Mouse (Mus musculus): ENCODE data around the gene Slc52a3. TPM values are rescaled to one million over a fixed set of nuclear protein-coding genes. Genes with fewer than 3 reads are reported as not detected.

Gene Slc52a3
- polyA plus RNA-seq, 1 experiment from 2014 or later: 1.5 TPM

DNA sequence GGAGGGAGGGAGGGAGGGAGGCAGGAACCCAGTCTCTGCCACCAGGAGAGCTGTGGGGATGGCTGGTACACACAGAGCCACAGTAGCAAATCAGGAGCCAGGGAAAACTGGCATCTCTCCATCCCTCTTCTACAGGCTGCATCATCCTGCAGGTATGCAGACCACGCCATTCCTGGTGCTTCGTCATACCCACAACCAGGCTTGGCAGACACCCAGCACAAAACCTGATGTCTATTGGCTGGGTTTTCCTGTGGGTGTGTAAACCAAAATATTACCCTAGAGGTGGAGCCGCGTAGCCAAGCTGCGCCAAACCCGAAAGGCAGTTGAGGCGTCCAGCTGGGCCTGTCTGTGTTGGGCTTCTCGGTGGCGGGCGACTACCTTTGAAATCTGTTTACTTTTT is 33.8 kb upstream of the Slc52a3 start:
- no peak overlapping the region for H3K27ac ChIP-seq (ENCODE audit: low read length)
- no peaks in the 10 kb centered on the region for H3K27me3 ChIP-seq (replicated peaks; ENCODE audit: control insufficient read depth, insufficient read depth, low read length)
- WGBS: 37% methylated on average over 10 of the region's 10 CpGs
- no peak overlapping the region for H3K4me3 ChIP-seq (replicated peaks; ENCODE audit: low read length)
- no peaks in the 10 kb centered on the region for H3K36me3 ChIP-seq (ENCODE audit: control insufficient read depth, insufficient read depth)
- H3K4me1 ChIP-seq (replicated peaks; ENCODE audit: control insufficient read depth, insufficient read depth, low read length): peaks cover 31% of the 10 kb centered on the region
- no peaks in the 10 kb centered on the region for H3K9me3 ChIP-seq (ENCODE audit: control insufficient read depth, low read length)
- no peak overlapping the region for H3K9ac ChIP-seq (replicated peaks; ENCODE audit: low read depth, low read length)
- peak; percentile 62 for ATAC-seq
- H3K4me2 ChIP-seq (ENCODE audit: low read length): no peak overlapping the region

DNA sequence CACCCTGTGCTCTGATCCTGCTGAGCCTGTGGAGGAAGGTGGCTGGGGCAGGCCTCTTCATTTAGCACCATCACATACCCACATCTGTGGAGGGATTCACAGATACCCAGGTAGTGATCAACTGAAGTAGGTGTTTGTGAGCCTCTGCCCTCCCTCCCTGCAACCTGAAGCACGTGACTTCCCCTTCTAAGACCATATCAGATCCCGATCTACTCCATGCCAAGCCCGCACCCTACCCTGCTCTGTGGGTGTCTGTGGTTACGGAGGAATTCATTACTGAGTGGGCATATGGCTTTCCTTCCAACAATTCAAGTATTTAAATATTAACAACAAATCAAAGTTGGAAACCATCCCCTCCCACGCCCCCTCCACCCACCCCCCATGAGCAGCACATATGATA is 33.0 kb upstream of the Slc52a3 start:
- 80% methylated on average over 5 of the region's 5 CpGs for WGBS
- Histone ChIP-seq H3K27me3 (replicated peaks; ENCODE audit: control insufficient read depth, insufficient read depth, low read length) (no peaks in the 10 kb centered on the region), H3K4me2 (ENCODE audit: low read length) (no peak overlapping the region), H3K27ac (ENCODE audit: low read length) (no peak overlapping the region), H3K9me3 (ENCODE audit: control insufficient read depth, low read length) (no peaks in the 10 kb centered on the region), H3K4me1 (replicated peaks; ENCODE audit: control insufficient read depth, insufficient read depth, low read length) (peaks cover 40% of the 10 kb centered on the region), H3K9ac (replicated peaks; ENCODE audit: low read depth, low read length) (no peak overlapping the region), H3K36me3 (ENCODE audit: control insufficient read depth, insufficient read depth) (no peaks in the 10 kb centered on the region), H3K4me3 (replicated peaks; ENCODE audit: low read length) (no peak overlapping the region)
- no peak for ATAC-seq

DNA sequence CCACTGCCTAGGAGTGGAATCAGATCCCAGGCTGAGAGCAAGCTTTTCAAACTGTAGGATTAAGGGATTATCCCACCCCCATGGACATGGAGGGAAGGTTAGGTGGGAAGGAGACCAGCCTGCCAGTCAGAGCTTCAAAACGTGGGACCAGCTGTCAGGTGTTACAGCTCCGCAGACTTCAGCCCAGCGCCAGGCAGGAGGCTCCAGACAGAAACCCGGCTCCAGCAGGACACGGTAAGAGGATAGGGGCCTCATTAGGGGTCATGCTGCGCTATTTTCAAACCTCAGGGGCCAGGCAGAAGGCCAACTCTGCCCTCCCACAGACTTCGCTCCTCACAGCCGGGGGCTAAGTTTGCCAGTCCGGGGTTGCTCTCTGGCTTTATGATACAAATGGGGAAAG is 32.3 kb upstream of the Slc52a3 start:
- H3K9ac ChIP-seq (replicated peaks; ENCODE audit: low read depth, low read length): no peak overlapping the region
- no peak overlapping the region for H3K4me2 ChIP-seq (ENCODE audit: low read length)
- 10% methylated on average over 9 of the region's 9 CpGs for WGBS
- no peak overlapping the region for H3K4me3 ChIP-seq (replicated peaks; ENCODE audit: low read length)
- H3K27me3 ChIP-seq (replicated peaks; ENCODE audit: control insufficient read depth, insufficient read depth, low read length): no peaks in the 10 kb centered on the region
- no peak for ATAC-seq
- H3K27ac ChIP-seq (ENCODE audit: low read length): no peak overlapping the region
- H3K4me1 ChIP-seq (replicated peaks; ENCODE audit: control insufficient read depth, insufficient read depth, low read length): peaks cover 47% of the 10 kb centered on the region
- no peaks in the 10 kb centered on the region for H3K9me3 ChIP-seq (ENCODE audit: control insufficient read depth, low read length)
- H3K36me3 ChIP-seq (ENCODE audit: control insufficient read depth, insufficient read depth): no peaks in the 10 kb centered on the region

DNA sequence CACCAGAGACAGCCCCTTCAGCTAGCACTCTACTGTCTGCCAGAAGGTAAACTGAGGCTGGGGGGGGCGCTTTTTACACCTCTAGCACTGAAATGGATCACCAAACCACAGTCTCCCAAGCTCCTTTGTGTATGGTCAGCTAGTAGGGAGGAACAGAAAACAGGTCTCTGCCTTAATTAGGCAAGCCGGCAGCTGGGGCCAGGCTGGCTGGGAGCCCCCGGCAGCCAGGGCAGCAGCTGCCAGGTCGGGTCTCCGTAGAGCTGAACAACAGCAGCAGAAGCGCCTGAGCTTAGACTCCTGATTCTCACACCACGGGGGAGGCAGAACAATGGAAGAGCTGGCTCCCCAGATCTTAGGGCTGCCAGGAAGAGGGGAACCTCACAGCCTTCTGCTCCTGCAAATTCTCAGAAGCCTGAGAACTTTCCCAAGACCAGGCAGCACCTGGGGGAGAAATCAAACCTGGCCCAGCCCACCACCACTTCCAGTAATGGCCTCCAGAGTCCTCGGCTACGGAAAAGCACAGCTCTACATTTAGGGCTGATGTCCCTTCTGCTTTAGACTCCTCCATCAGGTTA is 29.0 kb upstream of the Slc52a3 start:
- peaks cover 67% of the 10 kb centered on the region for H3K4me1 ChIP-seq (replicated peaks; ENCODE audit: control insufficient read depth, insufficient read depth, low read length)
- WGBS: 9% methylated on average over 9 of the region's 9 CpGs
- no peak for ATAC-seq
- H3K4me2 ChIP-seq (ENCODE audit: low read length): peak overlapping the region; percentile 36
- peak overlapping the region; percentile 18 for H3K4me3 ChIP-seq (replicated peaks; ENCODE audit: low read length)
- H3K9ac ChIP-seq (replicated peaks; ENCODE audit: low read depth, low read length): peak overlapping the region; percentile 52
- H3K27me3 ChIP-seq (replicated peaks; ENCODE audit: control insufficient read depth, insufficient read depth, low read length): no peaks in the 10 kb centered on the region
- no peaks in the 10 kb centered on the region for H3K9me3 ChIP-seq (ENCODE audit: control insufficient read depth, low read length)
- H3K27ac ChIP-seq (ENCODE audit: low read length): peak overlapping the region; percentile 56
- no peaks in the 10 kb centered on the region for H3K36me3 ChIP-seq (ENCODE audit: control insufficient read depth, insufficient read depth)

DNA sequence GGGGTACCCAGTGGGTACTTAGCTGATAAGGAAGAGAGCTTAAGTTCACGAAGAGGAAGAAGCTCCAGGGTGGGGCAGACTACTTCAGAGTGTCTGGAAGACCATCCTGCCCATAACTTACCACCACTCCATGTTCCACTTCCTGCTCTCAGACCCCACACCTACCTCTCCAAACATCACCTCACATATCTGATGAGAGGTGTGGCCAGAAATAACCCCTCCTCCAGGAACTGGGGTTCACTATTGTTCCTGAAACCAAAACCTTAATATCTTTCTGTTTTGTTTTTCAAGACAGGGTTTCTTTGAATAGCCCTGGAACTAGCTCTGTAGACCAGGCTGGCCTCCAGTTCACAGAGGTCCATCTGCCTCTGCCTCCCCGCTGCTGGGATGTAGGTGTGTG is 28.5 kb upstream of the Slc52a3 start:
- ATAC-seq: no peak
- WGBS: 79% methylated on average over 2 of the region's 2 CpGs
- H3K9me3 ChIP-seq (ENCODE audit: control insufficient read depth, low read length): no peaks in the 10 kb centered on the region
- H3K27ac ChIP-seq (ENCODE audit: low read length): peak overlapping the region; percentile 56
- no peaks in the 10 kb centered on the region for H3K36me3 ChIP-seq (ENCODE audit: control insufficient read depth, insufficient read depth)
- peaks cover 66% of the 10 kb centered on the region for H3K4me1 ChIP-seq (replicated peaks; ENCODE audit: control insufficient read depth, insufficient read depth, low read length)
- H3K4me2 ChIP-seq (ENCODE audit: low read length): peak overlapping the region; percentile 36
- H3K4me3 ChIP-seq (replicated peaks; ENCODE audit: low read length): no peak overlapping the region
- H3K27me3 ChIP-seq (replicated peaks; ENCODE audit: control insufficient read depth, insufficient read depth, low read length): no peaks in the 10 kb centered on the region
- no peak overlapping the region for H3K9ac ChIP-seq (replicated peaks; ENCODE audit: low read depth, low read length)

DNA sequence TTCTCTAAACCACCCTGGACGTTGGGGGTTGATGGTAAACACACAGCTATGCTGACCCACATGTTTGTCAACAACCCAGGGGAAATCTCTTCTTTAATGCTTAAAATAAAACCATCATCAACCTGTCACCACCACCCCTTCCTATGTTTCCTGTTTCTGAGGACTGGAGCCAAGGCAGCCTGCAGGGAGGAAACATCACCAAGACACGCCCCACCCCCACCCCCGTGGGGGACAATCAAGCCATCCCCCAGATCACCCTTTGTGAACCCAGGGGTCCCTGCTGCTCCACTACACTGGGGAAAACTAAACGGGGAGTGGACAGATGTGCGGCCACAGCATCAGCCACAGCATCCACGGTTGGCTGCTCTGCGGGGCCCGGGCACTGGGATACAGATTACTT is 27.9 kb upstream of the Slc52a3 start:
- Histone ChIP-seq H3K27ac (ENCODE audit: low read length) (no peak overlapping the region), H3K4me3 (replicated peaks; ENCODE audit: low read length) (no peak overlapping the region), H3K4me2 (ENCODE audit: low read length) (peak overlapping the region; percentile 8), H3K9ac (replicated peaks; ENCODE audit: low read depth, low read length) (no peak overlapping the region), H3K4me1 (replicated peaks; ENCODE audit: control insufficient read depth, insufficient read depth, low read length) (peaks cover 71% of the 10 kb centered on the region), H3K9me3 (ENCODE audit: control insufficient read depth, low read length) (no peaks in the 10 kb centered on the region), H3K36me3 (ENCODE audit: control insufficient read depth, insufficient read depth) (no peaks in the 10 kb centered on the region), H3K27me3 (replicated peaks; ENCODE audit: control insufficient read depth, insufficient read depth, low read length) (no peaks in the 10 kb centered on the region)
- ATAC-seq: no peak
- WGBS: 79% methylated on average over 8 of the region's 8 CpGs

DNA sequence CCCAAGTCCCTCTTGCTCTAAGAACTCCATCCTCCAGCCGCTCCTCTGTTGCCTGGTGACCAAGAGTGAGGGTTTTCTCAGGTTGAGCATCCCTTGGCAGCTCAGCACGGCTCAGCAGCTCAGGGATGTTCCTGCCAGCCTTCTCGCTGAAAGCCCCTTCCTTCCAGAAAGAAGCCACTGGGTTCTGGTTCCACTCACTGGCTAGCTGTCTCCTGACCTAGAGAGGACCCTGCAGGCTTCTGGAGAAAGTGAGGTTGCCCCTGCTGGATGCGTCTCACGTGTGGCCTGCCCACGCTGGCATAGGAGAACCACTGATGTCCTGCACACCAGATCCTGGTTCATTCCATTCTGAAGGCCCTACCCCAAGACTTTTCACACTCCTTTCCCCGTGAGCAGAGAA is 27.3 kb upstream of the Slc52a3 start:
- H3K9ac ChIP-seq (replicated peaks; ENCODE audit: low read depth, low read length): no peak overlapping the region
- H3K27me3 ChIP-seq (replicated peaks; ENCODE audit: control insufficient read depth, insufficient read depth, low read length): no peaks in the 10 kb centered on the region
- peak overlapping the region; percentile 82 for H3K4me2 ChIP-seq (ENCODE audit: low read length)
- ATAC-seq: no peak
- no peak overlapping the region for H3K27ac ChIP-seq (ENCODE audit: low read length)
- WGBS: 89% methylated on average over 7 of the region's 7 CpGs
- no peak overlapping the region for H3K4me3 ChIP-seq (replicated peaks; ENCODE audit: low read length)
- no peaks in the 10 kb centered on the region for H3K36me3 ChIP-seq (ENCODE audit: control insufficient read depth, insufficient read depth)
- H3K9me3 ChIP-seq (ENCODE audit: control insufficient read depth, low read length): no peaks in the 10 kb centered on the region
- H3K4me1 ChIP-seq (replicated peaks; ENCODE audit: control insufficient read depth, insufficient read depth, low read length): peaks cover 76% of the 10 kb centered on the region

DNA sequence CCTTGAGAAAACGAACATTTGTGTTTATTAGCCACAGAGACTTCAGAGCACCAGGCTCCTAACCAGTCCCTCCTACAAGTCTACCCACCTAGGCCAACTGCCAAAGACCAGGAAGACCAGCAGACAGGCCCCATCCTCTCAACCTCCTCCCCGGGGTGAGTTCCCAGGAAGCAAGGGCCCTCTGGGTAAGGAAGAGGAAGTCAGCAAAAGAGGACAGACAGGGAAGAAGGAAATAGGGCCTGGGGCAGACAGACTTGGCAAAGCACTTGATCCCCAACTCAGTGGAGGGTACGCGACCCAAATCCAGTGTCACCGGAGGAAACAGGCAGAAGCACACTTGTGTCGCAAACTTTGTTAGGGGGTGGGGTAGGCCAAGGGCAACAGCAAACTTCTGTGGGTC is 26.9 kb upstream of the Slc52a3 start:
- H3K9ac ChIP-seq (replicated peaks; ENCODE audit: low read depth, low read length): no peak overlapping the region
- no peak overlapping the region for H3K4me3 ChIP-seq (replicated peaks; ENCODE audit: low read length)
- no peaks in the 10 kb centered on the region for H3K36me3 ChIP-seq (ENCODE audit: control insufficient read depth, insufficient read depth)
- H3K27me3 ChIP-seq (replicated peaks; ENCODE audit: control insufficient read depth, insufficient read depth, low read length): no peaks in the 10 kb centered on the region
- no peak overlapping the region for H3K27ac ChIP-seq (ENCODE audit: low read length)
- ATAC-seq: no peak
- H3K4me1 ChIP-seq (replicated peaks; ENCODE audit: control insufficient read depth, insufficient read depth, low read length): peaks cover 75% of the 10 kb centered on the region
- 93% methylated on average over 6 of the region's 6 CpGs for WGBS
- peak overlapping the region; percentile 82 for H3K4me2 ChIP-seq (ENCODE audit: low read length)
- no peaks in the 10 kb centered on the region for H3K9me3 ChIP-seq (ENCODE audit: control insufficient read depth, low read length)

DNA sequence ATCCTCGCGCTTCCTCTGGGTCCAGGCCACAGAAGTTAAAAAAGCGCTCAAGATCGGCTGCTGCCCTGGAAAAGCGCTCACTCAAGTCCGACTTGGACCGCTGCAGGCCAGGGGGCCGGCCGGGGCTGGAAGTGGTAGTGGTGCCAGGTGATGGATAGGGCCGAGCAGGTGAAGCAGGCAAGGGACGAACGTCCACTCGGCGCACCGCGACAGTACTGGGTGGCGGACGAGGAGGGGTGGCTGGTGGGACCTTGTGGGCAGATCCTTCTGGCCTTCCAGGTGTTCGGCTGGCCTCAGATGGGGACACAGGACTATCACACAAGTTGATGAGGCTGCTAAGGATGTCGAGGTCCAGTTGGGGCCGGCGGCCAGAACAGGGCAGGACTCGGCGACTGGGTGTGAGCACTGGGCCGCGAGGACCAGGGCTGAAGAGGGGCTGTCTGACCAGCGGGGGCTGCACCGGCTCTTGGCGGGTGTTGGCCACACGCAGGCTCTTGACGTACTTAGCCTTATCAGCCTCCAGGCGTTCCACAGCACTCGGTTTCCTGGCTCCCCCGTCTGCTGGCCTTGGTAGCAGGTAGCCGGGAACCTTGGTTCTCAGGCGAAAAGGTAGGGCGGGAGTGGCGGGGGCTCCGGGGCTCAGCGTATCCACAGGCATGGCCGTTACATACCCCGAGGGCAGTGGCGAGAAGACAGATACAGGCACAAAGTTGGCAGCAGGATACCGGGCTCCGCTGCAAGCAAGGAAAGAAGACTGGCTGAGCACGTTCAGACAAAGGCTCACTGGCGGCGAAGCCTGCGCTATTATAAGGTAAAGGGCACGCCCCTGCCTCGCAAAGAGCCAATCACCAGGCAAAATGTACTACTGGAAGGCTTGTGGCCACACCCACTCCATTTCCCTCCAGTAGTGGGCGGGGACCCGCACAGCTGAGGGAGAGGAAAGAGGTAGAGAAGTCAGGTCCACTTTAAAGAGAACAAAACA is 25.8 kb upstream of the Slc52a3 start:
- H3K9me3 ChIP-seq (ENCODE audit: control insufficient read depth, low read length): no peaks in the 10 kb centered on the region
- no peaks in the 10 kb centered on the region for H3K36me3 ChIP-seq (ENCODE audit: control insufficient read depth, insufficient read depth)
- H3K4me3 ChIP-seq (replicated peaks; ENCODE audit: low read length): peak overlapping the region; percentile 54
- no peaks in the 10 kb centered on the region for H3K27me3 ChIP-seq (replicated peaks; ENCODE audit: control insufficient read depth, insufficient read depth, low read length)
- peak overlapping the region; percentile 82 for H3K4me2 ChIP-seq (ENCODE audit: low read length)
- peaks cover 70% of the 10 kb centered on the region for H3K4me1 ChIP-seq (replicated peaks; ENCODE audit: control insufficient read depth, insufficient read depth, low read length)
- 42% methylated on average over 53 of the region's 53 CpGs for WGBS
- ATAC-seq: peak; percentile 92
- peak overlapping the region; percentile 89 for H3K9ac ChIP-seq (replicated peaks; ENCODE audit: low read depth, low read length)
- H3K27ac ChIP-seq (ENCODE audit: low read length): peak overlapping the region; percentile 87
